Mouse (Mus musculus) MEL (cell line): ENCODE results near the gene Tssk4. TPM values are rescaled to one million over a fixed set of nuclear protein-coding genes. Genes with fewer than 3 reads are reported as not detected.

Source experiments
- DNase-seq: peaks from one replicate; pipeline ENCODE4 v3.0.0; 2011; ENCODE audit warnings: low read depth, low spot score
- H3K27ac ChIP-seq: 2 replicates; pipeline ENCODE4 v1.5.1; 2012; ENCODE audit warnings: low read depth, mild to moderate bottlenecking, control low read depth, low read length, moderate library complexity; ENCODE audit not compliant: control insufficient read depth
- H3K27me3 ChIP-seq, 2 experiments: fragments of 150-350 bp in 1 of 2; sonication (generic) in 1 of 2; 2 replicates each; pipeline ENCODE4 v1.6.1; 2012; ENCODE audit warnings: low read length in 2 of 2, mild to moderate bottlenecking in 2 of 2, improper control_type of control experiment in 1 of 2, moderate library complexity in 1 of 2; ENCODE audit not compliant: insufficient read depth in 2 of 2, control insufficient read depth in 1 of 2
- H3K36me3 ChIP-seq, 2 experiments: 2 replicates each; pipeline ENCODE4 v1.6.1; 2012 to 2014; ENCODE audit warnings: low read length in 2 of 2, improper control_type of control experiment in 1 of 2, inconsistent platforms in 1 of 2, mild to moderate bottlenecking in 1 of 2; ENCODE audit not compliant: insufficient read depth in 2 of 2, control insufficient read depth in 1 of 2
- H3K4me1 ChIP-seq, 2 experiments: fragments of 150-350 bp in 1 of 2; sonication (generic) in 1 of 2; 2 replicates each; pipeline ENCODE4 v1.6.1; 2012; ENCODE audit warnings: low read length in 2 of 2, improper control_type of control experiment in 1 of 2, mild to moderate bottlenecking in 1 of 2; ENCODE audit not compliant: insufficient read depth in 2 of 2, control insufficient read depth in 1 of 2
- H3K4me3 ChIP-seq, 2 experiments: fragments of 150-350 bp in 1 of 2; sonication (generic) in 1 of 2; 2 replicates each; pipeline ENCODE4 v1.5.1; 2012; ENCODE audit warnings: low read depth in 2 of 2, low read length in 2 of 2, mild to moderate bottlenecking in 2 of 2, moderate library complexity in 2 of 2, control low read depth in 1 of 2, improper control_type of control experiment in 1 of 2; ENCODE audit not compliant: control insufficient read depth in 1 of 2, insufficient read depth in 1 of 2
- H3K79me2 ChIP-seq: 2 replicates; pipeline ENCODE4 v1.6.1; 2012; ENCODE audit warnings: mild to moderate bottlenecking, low read length, moderate library complexity; ENCODE audit not compliant: control insufficient read depth, poor library complexity, insufficient read depth
- H3K9ac ChIP-seq: 2 replicates; pipeline ENCODE4 v1.6.1; 2012; ENCODE audit warnings: low read depth, mild to moderate bottlenecking, control low read depth, low read length, moderate library complexity; ENCODE audit not compliant: control insufficient read depth, poor library complexity, severe bottlenecking
- H3K9me3 ChIP-seq: fragments of 150-350 bp; sonication (generic); replicated peaks from 2 replicates; pipeline ENCODE4 v1.6.1; 2012; ENCODE audit warnings: mild to moderate bottlenecking, low read length, improper control_type of control experiment, moderate library complexity; ENCODE audit not compliant: insufficient read depth
- CTCF ChIP-seq, 3 experiments: IDR thresholded peaks in 2 of 3; conservative IDR thresholded peaks in 1 of 3; 2 replicates each; pipeline ENCODE4 v1.5.1; 2011 to 2012; ENCODE audit warnings: low read length in 3 of 3, low read depth in 2 of 3, mild to moderate bottlenecking in 2 of 3, improper control_type of control experiment in 1 of 3, inconsistent platforms in 1 of 3, mixed read lengths in 1 of 3, moderate library complexity in 1 of 3; ENCODE audit not compliant: control insufficient read depth in 1 of 3, insufficient read depth in 1 of 3, poor library complexity in 1 of 3, severe bottlenecking in 1 of 3
- E2F4 ChIP-seq: IDR thresholded peaks from 2 replicates; pipeline ENCODE4 v1.6.1; 2011; ENCODE audit warnings: low read depth, low read length, improper control_type of control experiment, borderline replicate concordance
- EP300 ChIP-seq, 2 experiments: IDR thresholded peaks; 2 replicates each; pipeline ENCODE4 v1.6.1; 2011; ENCODE audit warnings: improper control_type of control experiment in 2 of 2, low read length in 2 of 2, low read depth in 1 of 2, mild to moderate bottlenecking in 1 of 2
- GATA1 ChIP-seq: IDR thresholded peaks from 2 replicates; pipeline ENCODE4 v1.6.1; 2011; ENCODE audit warnings: low read depth, low read length, improper control_type of control experiment
- MAZ ChIP-seq: IDR thresholded peaks from 2 replicates; pipeline ENCODE4 v1.6.1; 2012; ENCODE audit warnings: low read depth, mild to moderate bottlenecking, inconsistent platforms, low read length, improper control_type of control experiment
- MEF2A ChIP-seq: IDR thresholded peaks from 2 replicates; pipeline ENCODE4 v1.6.1; 2014; ENCODE audit warnings: low read depth, mild to moderate bottlenecking, inconsistent platforms, low read length, improper control_type of control experiment; ENCODE audit not compliant: poor library complexity, insufficient replicate concordance, severe bottlenecking; ENCODE audit errors: extremely low read depth
- MYB ChIP-seq: IDR thresholded peaks from 2 replicates; pipeline ENCODE4 v1.6.1; 2011; ENCODE audit warnings: mild to moderate bottlenecking, low read depth, low read length, improper control_type of control experiment
- RCOR1 ChIP-seq: IDR thresholded peaks from 2 replicates; pipeline ENCODE4 v1.6.1; 2012; ENCODE audit warnings: low read depth, mild to moderate bottlenecking, inconsistent platforms, low read length, improper control_type of control experiment
- TAL1 ChIP-seq: IDR thresholded peaks from 2 replicates; pipeline ENCODE4 v1.6.1; 2012; ENCODE audit warnings: mild to moderate bottlenecking, inconsistent platforms, low read length, moderate library complexity, mixed read lengths
- USF1 ChIP-seq: IDR thresholded peaks from 2 replicates; pipeline ENCODE4 v1.6.1; 2014; ENCODE audit warnings: low read depth, mild to moderate bottlenecking, inconsistent platforms, low read length, improper control_type of control experiment, moderate library complexity
- USF2 ChIP-seq, 2 experiments: IDR thresholded peaks; 2 replicates each; pipeline ENCODE4 v1.6.1; 2011 to 2012; ENCODE audit warnings: improper control_type of control experiment in 2 of 2, low read length in 2 of 2, borderline replicate concordance in 1 of 2, inconsistent platforms in 1 of 2, low read depth in 1 of 2, mild to moderate bottlenecking in 1 of 2; ENCODE audit not compliant: insufficient read depth in 1 of 2
- polyA plus RNA-seq, 2 experiments: library from polyadenylated mRNA; stranded (reverse) in 1 of 2; unstranded in 1 of 2; fragments of >175 nt in 1 of 2; fragments of >200 nt in 1 of 2; gene quantifications; 2 replicates each; pipeline versions ENCODE4 v1.2.1 to v1.2.4; 2012; ENCODE audit warnings: low replicate concordance in 2 of 2, low read depth in 1 of 2; ENCODE audit not compliant: insufficient read length in 2 of 2, insufficient read depth in 1 of 2, missing spikeins in 1 of 2
- total RNA-seq: library from RNA; depleted of rRNA; stranded (reverse); fragments of 300-350 nt; gene quantifications from 2 replicates; pipeline ENCODE4 v1.2.3, GENCODE M21; 2012; rRNA removed

The Tssk4 gene
- total and polyA plus RNA-seq, 3 experiments, result 0.08 to 0.40 TPM; not detected in 1

DNA sequence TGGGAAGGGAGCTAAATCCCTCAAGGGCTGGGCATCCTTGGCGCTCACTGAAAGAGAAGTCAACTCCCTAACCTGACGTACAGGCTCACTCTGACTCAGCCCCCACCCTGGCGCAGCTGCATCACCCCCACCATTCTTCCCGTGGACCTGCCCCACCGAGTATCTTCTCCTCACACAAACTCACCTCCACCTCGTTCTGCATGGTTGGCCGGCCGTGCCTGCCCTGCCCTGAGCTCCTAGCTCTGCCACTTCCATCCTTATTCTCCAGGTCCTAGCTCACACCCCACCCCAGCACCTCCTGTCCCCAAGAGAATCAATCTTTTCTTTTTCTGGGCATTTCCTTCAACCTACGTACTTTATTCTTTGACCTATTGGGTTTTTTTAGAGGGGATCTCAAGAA lies 51.1 kb downstream of the Tssk4 start:
- H3K27ac ChIP-seq, result no peak overlapping the region
- H3K4me1 ChIP-seq, result peaks cover 4 to 15% of the 10 kb centered on the region in 2 experiments
- no peak for TF ChIP-seq MYB
- TF ChIP-seq E2F4, result no peak
- no peak for TF ChIP-seq MEF2A
- TF ChIP-seq TAL1, result no peak
- TF ChIP-seq GATA1, result no peak
- no peak for TF ChIP-seq USF1
- TF ChIP-seq CTCF (IDR thresholded peaks at IDR 0.05 in 2 of 3, conservative IDR thresholded peaks at IDR 0.05 in 1 of 3; ENCODE audit: control insufficient read depth in 1 of 3, insufficient read depth in 1 of 3, low read depth in 2 of 3, low read length in 3 of 3, poor library complexity in 1 of 3, severe bottlenecking in 1 of 3), result no peak
- no peak for TF ChIP-seq MAZ
- no peak for TF ChIP-seq USF2 (IDR thresholded peaks at IDR 0.05; ENCODE audit: borderline replicate concordance in 1 of 2, insufficient read depth in 1 of 2, low read depth in 1 of 2, low read length in 2 of 2)
- TF ChIP-seq RCOR1, result no peak
- no peak for TF ChIP-seq EP300 (IDR thresholded peaks at IDR 0.05; ENCODE audit: low read depth in 1 of 2, low read length in 2 of 2)
- no peaks in the 10 kb centered on the region for H3K79me2 ChIP-seq
- H3K4me3 ChIP-seq, result no peak overlapping the region
- no peak overlapping the region for H3K9ac ChIP-seq
- peaks cover 0 to 14% of the 10 kb centered on the region in 2 experiments; a peak in 2 of 4 replicates for H3K36me3 ChIP-seq
- no peaks in the 10 kb centered on the region for H3K9me3 ChIP-seq
- DNase-seq, result no peak
- H3K27me3 ChIP-seq, result no peaks in the 10 kb centered on the region

Other genes starting within 250 kb of the Tssk4 start
Only the 30 nearest of the 34 such genes appear.
- 19.9 and 22.7 TPM in 2 replicates for gene Dhrs4, start 171.4 kb upstream of the Tssk4 start, total RNA-seq
- 10 to 100 TPM in 1 of 2 experiments, not detected in 1; 34.2 TPM for gene Dhrs4, start 171.4 kb upstream of the Tssk4 start, polyA plus RNA-seq
- gene Carmil3, start 159.5 kb upstream of the Tssk4 start, total RNA-seq, result 0.23 and 0.27 TPM in 2 replicates
- 1 to 10 TPM in 1 of 2 experiments, not detected in 1; 2.6 TPM for gene Carmil3, start 159.5 kb upstream of the Tssk4 start, polyA plus RNA-seq
- gene Cpne6, start 139.7 kb upstream of the Tssk4 start, total RNA-seq, result not detected in 2 replicates
- gene Cpne6, start 139.7 kb upstream of the Tssk4 start, polyA plus RNA-seq, result not detected
- not detected in 2 replicates for gene Nrl, start 125.2 kb upstream of the Tssk4 start, total RNA-seq
- not detected for gene Nrl, start 125.2 kb upstream of the Tssk4 start, polyA plus RNA-seq
- 17.0 and 64.4 TPM in 2 replicates for gene Pck2, start 109.9 kb upstream of the Tssk4 start, total RNA-seq
- gene Pck2, start 109.9 kb upstream of the Tssk4 start, polyA plus RNA-seq, result 100 to 1,000 TPM in 1 of 2 experiments, 10 to 100 TPM in 1; 63.7 to 103 TPM
- 24.3 and 27.7 TPM in 2 replicates for gene Dcaf11, start 90.2 kb upstream of the Tssk4 start, total RNA-seq
- gene Dcaf11, start 90.2 kb upstream of the Tssk4 start, polyA plus RNA-seq, result 10 to 100 TPM in 1 of 2 experiments, not detected in 1; 37.9 TPM
- gene A730061H03Rik, start 89.8 kb upstream of the Tssk4 start, total RNA-seq, result 0.73 and 0.92 TPM in 2 replicates
- under 1 TPM in 1 of 2 experiments, not detected in 1; 0.86 TPM for gene A730061H03Rik, start 89.8 kb upstream of the Tssk4 start, polyA plus RNA-seq
- gene Fitm1, start 74.6 kb upstream of the Tssk4 start, total RNA-seq, result not detected in 2 replicates
- gene Fitm1, start 74.6 kb upstream of the Tssk4 start, polyA plus RNA-seq, result under 1 TPM in 1 of 2 experiments, not detected in 1; 0.07 TPM
- gene Psme1, start 72.1 kb upstream of the Tssk4 start, total RNA-seq, result 73.8 and 85.9 TPM in 2 replicates
- gene Psme1, start 72.1 kb upstream of the Tssk4 start, polyA plus RNA-seq, result 100 to 1,000 TPM in 1 of 2 experiments, not detected in 1; 205 TPM
- gene Emc9, start 64.9 kb upstream of the Tssk4 start, total RNA-seq, result 55.4 and 59.4 TPM in 2 replicates
- gene Emc9, start 64.9 kb upstream of the Tssk4 start, polyA plus RNA-seq, result 10 to 100 TPM in 1 of 2 experiments, not detected in 1; 38.7 TPM
- 98.1 and 143 TPM in 2 replicates for gene Psme2, start 59.1 kb upstream of the Tssk4 start, total RNA-seq
- 100 to 1,000 TPM in 1 of 2 experiments, not detected in 1; 231 TPM for gene Psme2, start 59.1 kb upstream of the Tssk4 start, polyA plus RNA-seq
- 10.7 and 12.9 TPM in 2 replicates for gene Rnf31, start 58.5 kb upstream of the Tssk4 start, total RNA-seq
- gene Rnf31, start 58.5 kb upstream of the Tssk4 start, polyA plus RNA-seq, result 10 to 100 TPM in 1 of 2 experiments, not detected in 1; 24.5 TPM
- gene Irf9, start 46.6 kb upstream of the Tssk4 start, total RNA-seq, result 5.0 and 8.5 TPM in 2 replicates
- gene Irf9, start 46.6 kb upstream of the Tssk4 start, polyA plus RNA-seq, result 10 to 100 TPM in 1 of 2 experiments, not detected in 1; 14.8 TPM
- 1.5 and 1.6 TPM in 2 replicates for gene Rec8, start 32.1 kb upstream of the Tssk4 start, total RNA-seq
- 1 to 10 TPM in 1 of 2 experiments, not detected in 1; 2.5 TPM for gene Rec8, start 32.1 kb upstream of the Tssk4 start, polyA plus RNA-seq
- 46.2 and 54.1 TPM in 2 replicates for gene Ipo4, start 14.2 kb upstream of the Tssk4 start, total RNA-seq
- gene Ipo4, start 14.2 kb upstream of the Tssk4 start, polyA plus RNA-seq, result 100 to 1,000 TPM in 1 of 2 experiments, not detected in 1; 132 TPM
- gene Gm49378, start 12.3 kb upstream of the Tssk4 start, total RNA-seq, result not detected in 2 replicates
- 1 to 10 TPM in 1 of 2 experiments, not detected in 1; 4.6 TPM for gene Gm49378, start 12.3 kb upstream of the Tssk4 start, polyA plus RNA-seq
- gene Tm9sf1, start 6.4 kb upstream of the Tssk4 start, total RNA-seq, result 49.4 and 60.5 TPM in 2 replicates
- 10 to 100 TPM in 1 of 2 experiments, not detected in 1; 80.1 TPM for gene Tm9sf1, start 6.4 kb upstream of the Tssk4 start, polyA plus RNA-seq
- 25.5 and 30.6 TPM in 2 replicates for gene Mdp1, start 10.3 kb downstream of the Tssk4 start, total RNA-seq
- gene Mdp1, start 10.3 kb downstream of the Tssk4 start, polyA plus RNA-seq, result 10 to 100 TPM in 1 of 2 experiments, not detected in 1; 25.6 TPM
- gene Gmpr2, start 21.8 kb downstream of the Tssk4 start, total RNA-seq, result 22.3 and 24.5 TPM in 2 replicates
- 10 to 100 TPM in 1 of 2 experiments, not detected in 1; 28.8 TPM for gene Gmpr2, start 21.8 kb downstream of the Tssk4 start, polyA plus RNA-seq
- 515 and 516 TPM in 2 replicates for gene Nedd8, start 21.9 kb downstream of the Tssk4 start, total RNA-seq
- 100 to 1,000 TPM in 1 of 2 experiments, not detected in 1; 528 TPM for gene Nedd8, start 21.9 kb downstream of the Tssk4 start, polyA plus RNA-seq
- gene Tinf2, start 31.6 kb downstream of the Tssk4 start, total RNA-seq, result 27.2 and 27.8 TPM in 2 replicates
- 10 to 100 TPM in 1 of 2 experiments, not detected in 1; 53.0 TPM for gene Tinf2, start 31.6 kb downstream of the Tssk4 start, polyA plus RNA-seq
- 5.8 and 6.2 TPM in 2 replicates for gene Tgm1, start 63.7 kb downstream of the Tssk4 start, total RNA-seq
- 10 to 100 TPM in 1 of 2 experiments, not detected in 1; 11.4 TPM for gene Tgm1, start 63.7 kb downstream of the Tssk4 start, polyA plus RNA-seq
- 21.8 and 22.8 TPM in 2 replicates for gene Rabggta, start 72.1 kb downstream of the Tssk4 start, total RNA-seq
- 10 to 100 TPM in 1 of 2 experiments, not detected in 1; 32.0 TPM for gene Rabggta, start 72.1 kb downstream of the Tssk4 start, polyA plus RNA-seq
- gene Dhrs1, start 95.5 kb downstream of the Tssk4 start, total RNA-seq, result 20.0 and 21.7 TPM in 2 replicates
- gene Dhrs1, start 95.5 kb downstream of the Tssk4 start, polyA plus RNA-seq, result 10 to 100 TPM in 1 of 2 experiments, not detected in 1; 48.8 TPM
- gene Nop9, start 95.5 kb downstream of the Tssk4 start, total RNA-seq, result 46.1 and 47.8 TPM in 2 replicates
- gene Nop9, start 95.5 kb downstream of the Tssk4 start, polyA plus RNA-seq, result 100 to 1,000 TPM in 1 of 2 experiments, not detected in 1; 112 TPM
- 1.7 and 2.4 TPM in 2 replicates for gene Cideb, start 108.3 kb downstream of the Tssk4 start, total RNA-seq
- under 1 TPM in 1 of 2 experiments, not detected in 1; 0.53 TPM for gene Cideb, start 108.3 kb downstream of the Tssk4 start, polyA plus RNA-seq
- gene Ltb4r2, start 111.2 kb downstream of the Tssk4 start, total RNA-seq, result 0.19 and 0.59 TPM in 2 replicates
- under 1 TPM in 1 of 2 experiments, not detected in 1; 0.52 TPM for gene Ltb4r2, start 111.2 kb downstream of the Tssk4 start, polyA plus RNA-seq
- 0.35 and 0.65 TPM in 2 replicates for gene Ltb4r1, start 115.8 kb downstream of the Tssk4 start, total RNA-seq
- 1 to 10 TPM in 1 of 2 experiments, not detected in 1; 1.5 TPM for gene Ltb4r1, start 115.8 kb downstream of the Tssk4 start, polyA plus RNA-seq
- 0.19 and 0.29 TPM in 2 replicates for gene Adcy4, start 133.9 kb downstream of the Tssk4 start, total RNA-seq
- under 1 TPM in 1 of 2 experiments, not detected in 1; 0.35 TPM for gene Adcy4, start 133.9 kb downstream of the Tssk4 start, polyA plus RNA-seq
- gene Ripk3, start 138.7 kb downstream of the Tssk4 start, total RNA-seq, result 67.1 and 77.4 TPM in 2 replicates
- 100 to 1,000 TPM; 123 to 124 TPM for gene Ripk3, start 138.7 kb downstream of the Tssk4 start, polyA plus RNA-seq